Mouse (Mus musculus): Measurements from ENCODE around the gene Mapk3.
A peak's percentile ranks its signal among the peaks of the same experiment; 100 is the strongest.

Gene Mapk3

GRCm38 (mm10) chr7:126784469-126784868 lies 25.1 kb downstream of the Mapk3 start:
- no peak for DNase-seq

GRCm38 (mm10) chr7:126785056-126785455 lies 25.7 kb downstream of the Mapk3 start:
- DNase-seq, result no peak

- no peak for DNase-seq
Observed at GRCm38 (mm10) chr7:126786142-126786541, 26.7 kb downstream of the Mapk3 start.

GRCm38 (mm10) chr7:126789141-126789540 lies 29.7 kb downstream of the Mapk3 start:
- DNase-seq, result no peak

GRCm38 (mm10) chr7:126791851-126792720 lies 32.7 kb downstream of the Mapk3 start, which contains the start of gene Ppp4c:
TSS of gene Ppp4c (minus strand) at chr7:126792496.
- peak; percentile 96 for DNase-seq

GRCm38 (mm10) chr7:126792721-126793443 lies 33.5 kb downstream of the Mapk3 start:
- no peak for DNase-seq

GRCm38 (mm10) chr7:126793456-126794270 lies 34.3 kb downstream of the Mapk3 start:
- no peak for DNase-seq

GRCm38 (mm10) chr7:126794271-126794605 lies 34.8 kb downstream of the Mapk3 start:
- no peak for DNase-seq

- no peak for DNase-seq
Observed at GRCm38 (mm10) chr7:126795387-126796317, 36.3 kb downstream of the Mapk3 start.

- DNase-seq, result no peak
Observed at GRCm38 (mm10) chr7:126796350-126796932, 37.0 kb downstream of the Mapk3 start.

- DNase-seq, result no peak
Observed at GRCm38 (mm10) chr7:126797411-126798126, 38.2 kb downstream of the Mapk3 start, which contains the start of gene Fam57b. TSS of gene Fam57b (plus strand) at chr7:126797668.

- DNase-seq, result no peak
Observed at GRCm38 (mm10) chr7:126798127-126799049, 39.0 kb downstream of the Mapk3 start.

- peak; percentile 95 for DNase-seq
Observed at GRCm38 (mm10) chr7:126799050-126799467, 39.7 kb downstream of the Mapk3 start.

GRCm38 (mm10) chr7:126799468-126800268 lies 40.3 kb downstream of the Mapk3 start:
- no peak for DNase-seq

GRCm38 (mm10) chr7:126800269-126801056 lies 41.1 kb downstream of the Mapk3 start:
- no peak for DNase-seq

- DNase-seq, result no peak
Observed at GRCm38 (mm10) chr7:126801057-126801422, 41.6 kb downstream of the Mapk3 start.

- no peak for DNase-seq
Observed at GRCm38 (mm10) chr7:126802134-126802889, 42.9 kb downstream of the Mapk3 start.
